Mouse (Mus musculus) layer of hippocampus, postnatal 36 days (tissue): ENCODE data around the gene Akp3. TPM values are rescaled to one million over a fixed set of nuclear protein-coding genes. Genes with fewer than 3 reads are reported as not detected.

Source experiments
- DNase-seq, 2 experiments: peaks; one replicate each; pipeline ENCODE4 v3.0.0; 2022
- total RNA-seq, 2 experiments: library from RNA; stranded (reverse); gene quantifications; 2 replicates each; pipeline ENCODE4 v1.2.3; 2021

Akp3 gene
- total RNA-seq: not detected

GRCm38 (mm10) chr1:87124673-87125072 lies at the start of gene Akp3:
Gene Akp3 (plus strand): TSS chr1:87124973.
- DNase-seq: no peak

- DNase-seq: no peak
Observed at GRCm38 (mm10) chr1:87086196-87086595, 38.6 kb upstream of the Akp3 start.

- no peak for DNase-seq
Observed at GRCm38 (mm10) chr1:87086964-87087363, 37.8 kb upstream of the Akp3 start.

GRCm38 (mm10) chr1:87089251-87089650 lies 35.5 kb upstream of the Akp3 start:
- DNase-seq: no peak

- DNase-seq: no peak
Observed at GRCm38 (mm10) chr1:87089828-87090227, 34.9 kb upstream of the Akp3 start, which contains the start of gene Alppl2. Gene Alppl2 (minus strand): TSS chr1:87089928.

GRCm38 (mm10) chr1:87095642-87096041 lies 29.1 kb upstream of the Akp3 start:
- no peak for DNase-seq

GRCm38 (mm10) chr1:87098358-87098975 lies 26.3 kb upstream of the Akp3 start:
- peak; percentile 16 to 34 for DNase-seq

- DNase-seq: no peak
Observed at GRCm38 (mm10) chr1:87101411-87101810, 23.4 kb upstream of the Akp3 start, which contains the start of gene Alpi. Gene Alpi (minus strand): TSS chr1:87101606.

- DNase-seq: no peak
Observed at GRCm38 (mm10) chr1:87102114-87102513, 22.7 kb upstream of the Akp3 start.

- no peak for DNase-seq
Observed at GRCm38 (mm10) chr1:87103936-87104335, 20.8 kb upstream of the Akp3 start.

GRCm38 (mm10) chr1:87106536-87106935 lies 18.2 kb upstream of the Akp3 start:
- DNase-seq: no peak

GRCm38 (mm10) chr1:87108564-87108963 lies 16.2 kb upstream of the Akp3 start:
- DNase-seq: no peak

- peak in 1 of 2 experiments; percentile 15 for DNase-seq
Observed at GRCm38 (mm10) chr1:87111719-87112354, 12.9 kb upstream of the Akp3 start.

GRCm38 (mm10) chr1:87114784-87115183 lies 10.0 kb upstream of the Akp3 start:
- no peak for DNase-seq

GRCm38 (mm10) chr1:87127206-87128030 lies 2.6 kb downstream of the Akp3 start:
- DNase-seq: peak; percentile 27

GRCm38 (mm10) chr1:87131803-87132202 lies 7.0 kb downstream of the Akp3 start:
- DNase-seq: no peak

- no peak for DNase-seq
Observed at GRCm38 (mm10) chr1:87141550-87141949, 16.8 kb downstream of the Akp3 start.

GRCm38 (mm10) chr1:87142456-87142855 lies 17.7 kb downstream of the Akp3 start:
- peak in 1 of 2 experiments; percentile 23 for DNase-seq

- no peak for DNase-seq
Observed at GRCm38 (mm10) chr1:87143141-87143540, 18.4 kb downstream of the Akp3 start.

- DNase-seq: no peak
Observed at GRCm38 (mm10) chr1:87149422-87149821, 24.6 kb downstream of the Akp3 start.

- no peak for DNase-seq
Observed at GRCm38 (mm10) chr1:87151286-87151685, 26.5 kb downstream of the Akp3 start.

GRCm38 (mm10) chr1:87153776-87154500 lies 29.2 kb downstream of the Akp3 start:
- DNase-seq: no peak
